Mouse (Mus musculus): Measurements from ENCODE around the gene Eps15.

- TF ChIP-seq CTCF (IDR thresholded peaks at IDR 0.05; ENCODE audit: borderline replicate concordance, control insufficient read depth, extremely low read depth, insufficient read depth, low read length, poor library complexity) (no peak), POLR2A (IDR thresholded peaks at IDR 0.05; ENCODE audit: control insufficient read depth, extremely low read depth, insufficient read depth, low read length, poor library complexity) (no peak)
Observed at GRCm38 (mm10) chr4:109234185-109234584, 45.9 kb upstream of the Eps15 start, which contains the start of gene Calr4.
